Mouse (Mus musculus) cerebellum, adult 2 months (tissue): Measurements from ENCODE around the gene Astn2.

Experiments
- CTCF ChIP-seq: fragments of 200-500 bp; IDR thresholded peaks from 2 replicates; pipeline ENCODE4 v1.5.1; 2011; ENCODE audit warnings: low read depth, mild to moderate bottlenecking, control low read depth, low read length, moderate library complexity, borderline replicate concordance; ENCODE audit not compliant: insufficient read depth
- POLR2A ChIP-seq: fragments of 200-500 bp; IDR thresholded peaks from 2 replicates; pipeline ENCODE4 v1.6.1; 2011; ENCODE audit warnings: low read length, control low read depth, borderline replicate concordance; ENCODE audit not compliant: insufficient read depth

DNA sequence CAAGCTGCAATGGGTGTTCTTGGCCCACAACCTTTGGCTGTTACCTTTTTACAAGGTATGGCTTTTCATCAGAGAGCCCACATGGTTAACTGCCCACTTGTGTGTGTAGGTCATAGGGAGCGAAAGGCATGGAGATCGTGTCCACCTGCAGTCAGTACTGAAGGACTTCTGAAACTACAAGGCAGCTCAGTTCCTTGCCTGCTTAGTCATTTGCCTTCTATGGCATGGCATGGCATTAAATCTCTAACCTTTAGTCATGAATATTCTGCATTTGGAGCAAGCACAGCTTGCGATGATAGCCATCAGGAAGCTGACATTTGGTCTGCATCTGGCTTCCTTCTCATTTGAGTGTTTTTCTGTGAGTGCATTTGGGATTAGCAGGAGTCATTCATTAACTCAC lies 720.0 kb downstream of the Astn2 start:
- no peak for TF ChIP-seq CTCF
- TF ChIP-seq POLR2A: no peak
